Mouse (Mus musculus) heart, adult 2 months (tissue): ENCODE measurements around the gene Tnni1. TPM values are rescaled to one million over a fixed set of nuclear protein-coding genes. Genes with fewer than 3 reads are reported as not detected.
A peak's percentile ranks its signal among the peaks of the same experiment; 100 is the strongest.

Source experiments
- DNase-seq, 2 experiments: peaks; one replicate each; pipeline ENCODE4 v3.0.0; 2021
- H3K27ac ChIP-seq: fragments of 200-600 bp; 2 replicates; pipeline ENCODE4 v1.8.1; 2022
- H3K27me3 ChIP-seq: fragments of 200-500 bp; 2 replicates; pipeline ENCODE4 v1.6.1; 2012; ENCODE audit warnings: mild to moderate bottlenecking, low read length, inconsistent platforms, mixed read lengths; ENCODE audit not compliant: control insufficient read depth, insufficient read depth
- H3K36me3 ChIP-seq: fragments of 200-500 bp; 2 replicates; pipeline ENCODE4 v1.6.1; 2012; ENCODE audit warnings: low read length, inconsistent platforms; ENCODE audit not compliant: control insufficient read depth, insufficient read depth
- H3K4me1 ChIP-seq: fragments of 200-500 bp; 2 replicates; pipeline ENCODE4 v1.6.1; 2011; ENCODE audit warnings: low read length; ENCODE audit not compliant: control insufficient read depth, insufficient read depth
- H3K4me3 ChIP-seq: fragments of 200-600 bp; 2 replicates; pipeline ENCODE4 v1.8.1; 2022
- H3K79me2 ChIP-seq: fragments of 200-500 bp; replicated peaks from 2 replicates; pipeline ENCODE4 v1.6.1; 2012; ENCODE audit warnings: mild to moderate bottlenecking, inconsistent platforms, low read length, moderate library complexity, mixed read lengths; ENCODE audit not compliant: control insufficient read depth, insufficient read depth
- H3K9ac ChIP-seq: fragments of 200-500 bp; 2 replicates; pipeline ENCODE4 v1.6.1; 2012; ENCODE audit warnings: low read depth, mild to moderate bottlenecking, control low read depth, inconsistent platforms, low read length, mixed read lengths
- CTCF ChIP-seq: fragments of 200-600 bp; IDR thresholded peaks from 2 replicates; pipeline ENCODE4 v1.8.1; 2022; ENCODE audit warnings: antibody characterized with exemption, mild to moderate bottlenecking, moderate library complexity
- EP300 ChIP-seq: fragments of 200-500 bp; IDR thresholded peaks from 2 replicates; pipeline ENCODE4 v1.6.1; 2011; ENCODE audit warnings: low read depth, low read length, control low read depth; ENCODE audit not compliant: insufficient read depth
- POLR2A ChIP-seq: fragments of 200-500 bp; IDR thresholded peaks from 2 replicates; pipeline ENCODE4 v1.6.1; 2011; ENCODE audit warnings: mild to moderate bottlenecking, low read depth, low read length, control low read depth; ENCODE audit not compliant: insufficient read depth
- WGBS: fragments of 180-500 bp; shearing (Covaris S2); methylation state at CpG from one replicate; pipeline ENCODE4 v1.1.7; 2018; 5-methylcytosine and 5-hydroxymethylcytosine counted together
- intact Hi-C: fragments of 180-260 bp; cut with DNase I; formaldehyde crosslinking; loops from one replicate; pipeline ENCODE4 v1.15.1; 2025
- polyA plus RNA-seq: library from polyadenylated mRNA; depleted of rRNA; stranded (reverse); fragments of >200 nt; gene quantifications from 2 replicates; pipeline ENCODE4 v1.2.3, GENCODE M21; 2012; rRNA removed
- total RNA-seq, 2 experiments: library from RNA; stranded (reverse); gene quantifications; 2 replicates each; pipeline ENCODE4 v1.2.3; 2021

Gene Tnni1
- total and polyA plus RNA-seq, 3 experiments = 0.84 to 1.3 (median 1.1) TPM

DNA sequence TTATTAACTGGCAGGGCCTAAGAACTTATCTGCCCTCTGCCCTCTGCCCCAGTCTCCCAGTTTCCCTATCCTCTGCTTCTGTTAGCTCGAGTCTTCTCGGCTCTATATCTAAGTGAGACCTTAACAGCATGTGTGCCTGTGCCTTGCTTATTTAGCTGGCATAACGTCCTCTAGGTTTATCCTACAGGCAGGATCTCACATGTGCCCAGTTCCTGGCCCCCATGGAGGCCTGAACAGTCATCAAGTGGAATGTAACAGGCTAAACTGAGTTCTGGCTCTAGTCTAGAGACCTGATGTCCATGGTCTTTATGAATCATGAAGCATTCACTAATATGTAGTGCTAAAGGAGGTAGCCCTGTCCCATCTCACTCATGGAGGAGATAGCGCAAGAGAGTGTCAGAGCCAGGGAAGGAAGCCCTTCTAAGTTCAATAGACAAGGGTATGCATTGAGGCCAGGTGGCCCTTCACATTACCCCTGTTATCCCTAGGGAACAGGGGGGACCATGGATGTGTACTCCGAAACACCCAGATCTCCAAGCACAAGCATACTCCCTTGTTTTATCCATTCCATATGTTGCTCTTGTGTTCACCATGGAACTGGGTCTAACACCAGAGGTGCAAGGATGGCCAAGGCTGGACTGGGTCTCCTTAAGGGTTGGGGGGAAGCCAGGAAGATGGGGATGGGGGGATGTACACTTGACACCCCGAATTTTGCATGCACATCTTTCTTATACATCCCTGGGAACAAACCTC lies 75.5 kb downstream of the Tnni1 start:
- no peaks in the 10 kb centered on the region for H3K36me3 ChIP-seq
- WGBS = 54% methylated on average over 6 of the region's 6 CpGs
- no peak overlapping the region for H3K27ac ChIP-seq
- no peak for DNase-seq
- H3K9ac ChIP-seq = no peak overlapping the region
- H3K4me3 ChIP-seq = no peak overlapping the region
- TF ChIP-seq POLR2A = peak; percentile 70
- TF ChIP-seq CTCF = no peak
- peak; percentile 84 for TF ChIP-seq EP300
- intact Hi-C loops = no loop called here
- H3K27me3 ChIP-seq = no peaks in the 10 kb centered on the region
- H3K79me2 ChIP-seq = no peaks in the 10 kb centered on the region
- H3K4me1 ChIP-seq = peaks cover 2% of the 10 kb centered on the region; the same call in 1 of the 2 replicates

DNA sequence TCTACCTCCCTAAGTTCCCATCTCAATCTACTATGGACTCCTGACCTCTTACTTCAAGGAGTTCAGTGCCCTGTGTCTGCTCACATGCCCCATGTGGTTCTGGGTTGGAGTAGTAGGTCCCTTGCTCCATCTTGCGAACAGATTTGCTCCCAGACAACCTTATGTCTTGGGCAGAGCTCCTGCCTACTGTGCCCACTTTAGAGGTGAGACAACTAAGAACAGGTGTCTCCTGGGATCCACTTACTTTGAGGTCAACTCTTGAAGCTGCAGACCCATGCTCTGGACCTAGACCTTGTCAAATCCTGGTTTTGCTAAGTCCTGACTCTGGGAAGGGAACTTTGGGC lies 76.1 kb downstream of the Tnni1 start:
- TF ChIP-seq POLR2A = peak; percentile 44; the same call in 1 of the 2 replicates
- peak; percentile 45; the same call in 1 of the 2 replicates for TF ChIP-seq EP300
- TF ChIP-seq CTCF = no peak
- no peak overlapping the region for H3K9ac ChIP-seq
- H3K4me3 ChIP-seq = no peak overlapping the region
- H3K79me2 ChIP-seq = no peaks in the 10 kb centered on the region
- H3K27me3 ChIP-seq = no peaks in the 10 kb centered on the region
- intact Hi-C loops = no loop called here
- H3K27ac ChIP-seq = no peak overlapping the region
- 58% methylated on average over 1 of the region's 1 CpGs for WGBS
- no peaks in the 10 kb centered on the region for H3K36me3 ChIP-seq
- no peak for DNase-seq
- peaks cover 2% of the 10 kb centered on the region; the same call in 1 of the 2 replicates for H3K4me1 ChIP-seq

DNA sequence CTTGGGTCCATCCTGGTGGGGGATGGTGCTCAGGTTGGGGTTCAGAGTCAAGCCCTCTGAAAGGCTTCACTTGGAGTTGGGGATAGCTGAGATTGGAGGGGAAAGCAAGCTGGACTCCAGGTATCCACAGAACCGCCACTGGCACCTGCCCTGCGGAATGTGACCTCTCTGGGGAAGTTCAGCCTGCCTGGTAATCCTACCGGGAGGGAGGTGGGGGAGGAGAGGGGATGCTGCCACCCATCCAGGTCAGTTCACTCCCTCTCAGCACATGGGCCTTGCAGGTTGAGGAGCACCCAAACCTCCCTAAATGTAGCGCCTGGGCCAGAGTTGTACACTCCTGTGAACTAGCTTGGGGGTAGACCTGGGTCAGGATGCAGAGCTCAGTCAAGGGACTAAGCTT lies 76.8 kb downstream of the Tnni1 start:
- no peak for DNase-seq
- 50% methylated on average over 4 of the region's 4 CpGs for WGBS
- TF ChIP-seq CTCF (no peak), POLR2A (no peak; the same call in 1 of the 2 replicates), EP300 (0 out of 2 replicates have a peak, but pooled peaks have one; percentile 4)
- Histone ChIP-seq H3K27me3 (no peaks in the 10 kb centered on the region), H3K36me3 (no peaks in the 10 kb centered on the region), H3K79me2 (no peaks in the 10 kb centered on the region), H3K4me1 (peaks cover 2% of the 10 kb centered on the region; the same call in 1 of the 2 replicates), H3K27ac (no peak overlapping the region), H3K9ac (no peak overlapping the region), H3K4me3 (no peak overlapping the region)
- intact Hi-C loops = no loop called here

DNA sequence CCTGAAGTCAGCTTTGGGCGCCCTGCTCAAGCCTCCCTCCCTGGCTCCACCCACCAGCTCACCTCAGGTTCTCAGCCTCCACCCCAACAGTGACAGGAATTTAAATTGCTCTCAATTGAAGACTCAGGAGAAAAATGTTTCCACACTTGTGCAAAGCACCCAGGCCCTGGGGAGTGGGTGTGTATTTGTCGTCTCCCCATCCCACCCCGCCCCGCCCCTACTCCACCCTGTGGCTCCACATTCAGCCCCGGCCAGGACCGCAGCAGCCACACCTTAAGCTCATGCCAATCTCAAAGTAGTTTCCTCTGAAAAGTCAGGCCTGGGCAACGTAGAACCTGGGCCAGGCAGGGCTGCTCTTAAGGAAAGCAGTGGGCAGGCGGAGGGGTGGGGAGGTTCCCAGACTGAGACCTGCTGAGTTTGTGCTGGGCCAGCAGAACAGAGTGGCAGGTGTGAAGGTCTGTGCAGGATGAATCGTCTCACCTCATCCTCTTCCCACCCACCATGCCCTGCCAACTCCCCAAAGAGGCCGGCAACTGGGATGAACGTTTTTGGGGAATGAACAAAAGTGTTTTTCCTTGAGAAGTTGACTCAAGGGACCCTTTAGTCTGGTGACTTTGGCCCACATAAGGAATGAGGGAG lies 78.0 kb downstream of the Tnni1 start:
- Histone ChIP-seq H3K4me3 (no peak overlapping the region), H3K79me2 (no peaks in the 10 kb centered on the region), H3K36me3 (no peaks in the 10 kb centered on the region), H3K4me1 (peaks cover 4% of the 10 kb centered on the region), H3K27ac (no peak overlapping the region), H3K9ac (no peak overlapping the region), H3K27me3 (no peaks in the 10 kb centered on the region)
- DNase-seq = no peak
- TF ChIP-seq POLR2A (0 out of 2 replicates have a peak, but pooled peaks have one; percentile 26), EP300 (no peak)
- 54% methylated on average over 11 of the region's 11 CpGs for WGBS
- intact Hi-C loops = no loop called here

DNA sequence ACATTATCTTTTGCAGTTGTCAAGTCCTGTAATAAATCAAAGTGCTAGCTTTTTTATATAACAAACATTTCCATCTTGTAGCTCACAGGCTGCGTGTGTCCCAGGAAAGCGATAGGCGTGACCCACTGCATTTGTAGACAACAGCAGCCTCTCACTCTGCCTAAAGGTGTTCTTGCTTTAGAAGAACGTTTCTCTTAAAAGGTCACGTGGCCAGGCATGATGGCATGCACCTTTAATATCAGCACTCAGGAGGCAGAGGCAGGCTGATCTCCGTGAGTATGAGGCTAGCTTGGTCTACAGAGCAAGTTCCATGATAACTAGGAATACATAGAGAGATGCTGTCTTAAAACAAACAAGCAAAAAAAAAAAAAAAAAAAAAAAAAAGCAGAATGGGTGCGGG lies 79.3 kb downstream of the Tnni1 start:
- TF ChIP-seq EP300 (no peak), POLR2A (no peak), CTCF (no peak)
- 87% methylated on average over 7 of the region's 7 CpGs for WGBS
- no peak overlapping the region for H3K27ac ChIP-seq
- H3K9ac ChIP-seq = no peak overlapping the region
- no peak for DNase-seq
- H3K4me3 ChIP-seq = no peak overlapping the region
- intact Hi-C loops = no loop called here
- H3K79me2 ChIP-seq = no peaks in the 10 kb centered on the region
- H3K36me3 ChIP-seq = no peaks in the 10 kb centered on the region
- peaks cover 7% of the 10 kb centered on the region for H3K4me1 ChIP-seq
- H3K27me3 ChIP-seq = no peaks in the 10 kb centered on the region

Other genes with a start within 250 kb of the Tnni1 start
- 10 to 100 TPM; 19.1 to 20.7 TPM for gene Nav1, start 172.1 kb upstream of the Tnni1 start, total RNA-seq
- gene Nav1, start 172.1 kb upstream of the Tnni1 start, polyA plus RNA-seq = 15.2 and 16.8 TPM in 2 replicates
- gene Csrp1, start 59.4 kb upstream of the Tnni1 start, total RNA-seq = 10 to 100 TPM; 50.1 to 50.5 TPM
- 99.2 and 128 TPM in 2 replicates for gene Csrp1, start 59.4 kb upstream of the Tnni1 start, polyA plus RNA-seq
- gene Phlda3, start 13.3 kb upstream of the Tnni1 start, total RNA-seq = 10 to 100 TPM in 1 of 2 experiments, 1 to 10 TPM in 1; 8.4 to 11.5 TPM
- 23.3 and 36.8 TPM in 2 replicates for gene Phlda3, start 13.3 kb upstream of the Tnni1 start, polyA plus RNA-seq
- gene Lad1, start 39.2 kb downstream of the Tnni1 start, total RNA-seq = 1 to 10 TPM; 7.2 to 7.3 TPM
- gene Lad1, start 39.2 kb downstream of the Tnni1 start, polyA plus RNA-seq = 13.2 and 16.2 TPM in 2 replicates
- gene Tnnt2, start 56.9 kb downstream of the Tnni1 start, total RNA-seq = 1,000 to 10,000 TPM; 8,290 to 9,301 TPM
- 3,392 and 4,661 TPM in 2 replicates for gene Tnnt2, start 56.9 kb downstream of the Tnni1 start, polyA plus RNA-seq
- gene Pkp1, start 139.8 kb downstream of the Tnni1 start, total RNA-seq = not detected
- 0.03 and 0.16 TPM in 2 replicates for gene Pkp1, start 139.8 kb downstream of the Tnni1 start, polyA plus RNA-seq
- gene Igfn1, start 226.9 kb downstream of the Tnni1 start, total RNA-seq = not detected
- not detected in 2 replicates for gene Igfn1, start 226.9 kb downstream of the Tnni1 start, polyA plus RNA-seq
- 10 to 100 TPM; 11.1 to 13.1 TPM for gene Tmem9, start 228.7 kb downstream of the Tnni1 start, total RNA-seq
- 28.6 and 47.8 TPM in 2 replicates for gene Tmem9, start 228.7 kb downstream of the Tnni1 start, polyA plus RNA-seq